Comparison of ENCODE assay signal across 22 mouse cellular contexts in the genomic region with DNA sequence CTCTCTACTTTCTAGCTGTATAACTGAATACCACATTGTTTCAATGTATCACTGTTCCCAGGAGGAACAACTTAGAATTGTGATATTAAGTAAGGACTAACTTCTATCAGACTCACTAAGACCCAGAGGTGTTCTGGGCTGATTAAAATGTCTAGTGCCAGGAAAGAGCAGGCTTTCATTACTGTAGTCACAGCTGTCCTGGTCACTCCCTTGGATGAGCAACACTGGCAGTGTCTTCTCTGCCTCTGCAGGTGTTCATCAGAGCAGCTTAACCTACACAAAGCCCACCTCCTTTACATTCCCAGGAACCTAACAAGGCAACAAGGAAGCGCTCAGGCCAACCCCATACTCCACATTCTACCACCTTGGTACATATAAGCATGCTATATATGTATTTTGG. TPM values are rescaled to one million over a fixed set of nuclear protein-coding genes. Genes with fewer than 3 reads are reported as not detected.
DNase-seq lines count a peak whose midpoint lies in the region; ATAC-seq lines count a peak whose summit lies in the region.
"Had no signal": no experiment of that assay in that cellular context is flagged by ENCODE, and none has a peak within 500 bp of the region (broad histone marks: within the 10 kb centered on the region; RNA-seq: fewer than 3 reads in every experiment).

No protein-coding gene starts in this region.

- no peak for DNase-seq in embryonic facial prominence, embryonic 14.5 days (ENCODE audit: low spot score)
- no peak for DNase-seq in embryonic facial prominence, embryonic 10.5 days (ENCODE audit: low spot score)
- DNase-seq in heart, adult 11 months = peak; percentile 50
- no peak for DNase-seq in heart, adult 9 months (ENCODE audit: low spot score in 2 of 2)
- no peak for DNase-seq in layer of hippocampus, postnatal 25 days (ENCODE audit: extremely low spot score in 1 of 2, low spot score in 1 of 2)
- DNase-seq: adrenal gland, adult 8-10 months; adrenal gland, postnatal 25 days; cerebellum, adult 18-20 months; cerebellum, adult 9-10 months; cerebellum, postnatal 14 days; gastrocnemius, postnatal 14 days; heart, adult 2 months had no signal

- H3K9me3 ChIP-seq in embryonic facial prominence, embryonic 14.5 days (ENCODE audit: control insufficient read depth, low read length) = no peaks in the 10 kb centered on the region
- no peaks in the 10 kb centered on the region for H3K9me3 ChIP-seq in embryonic facial prominence, embryonic 10.5 days
- H3K9me3 ChIP-seq in heart, embryonic 16.5 days (replicated peaks; ENCODE audit: control insufficient read depth, low read length) = no peaks in the 10 kb centered on the region
- H3K9me3 ChIP-seq in heart, embryonic 11.5 days (replicated peaks; ENCODE audit: control insufficient read depth, low read length) = no peaks in the 10 kb centered on the region
- H3K9me3 ChIP-seq: embryonic facial prominence, embryonic 12.5 days; hindbrain, embryonic 12.5 days; hindbrain, embryonic 15.5 days had no signal

- H3K4me1 ChIP-seq in embryonic facial prominence, embryonic 14.5 days (ENCODE audit: control insufficient read depth, insufficient read depth, low read length) = peaks cover 29% of the 10 kb centered on the region
- H3K4me1 ChIP-seq in embryonic facial prominence, embryonic 10.5 days = peaks cover 21% of the 10 kb centered on the region
- peaks cover 32% of the 10 kb centered on the region for H3K4me1 ChIP-seq in heart, embryonic 16.5 days (ENCODE audit: control insufficient read depth, insufficient read depth, low read length)
- peaks cover 29% of the 10 kb centered on the region for H3K4me1 ChIP-seq in heart, embryonic 11.5 days (ENCODE audit: control insufficient read depth, insufficient read depth, low read length)

- H3K4me2 ChIP-seq in embryonic facial prominence, embryonic 14.5 days (ENCODE audit: low read depth, low read length) = peak overlapping the region; percentile 3; the same call in 1 of the 2 replicates
- H3K4me2 ChIP-seq in heart, embryonic 16.5 days (ENCODE audit: low read depth, low read length) = no peak overlapping the region
- no peak overlapping the region for H3K4me2 ChIP-seq in heart, embryonic 11.5 days
- H3K4me2 ChIP-seq: embryonic facial prominence, embryonic 12.5 days; hindbrain, embryonic 12.5 days; hindbrain, embryonic 15.5 days had no signal

- ATAC-seq in embryonic facial prominence, embryonic 14.5 days (ENCODE audit: low read depth) = no peak
- ATAC-seq in heart, embryonic 16.5 days (replicated peaks; ENCODE audit: extremely low read depth, insufficient read depth, low FRiP score) = no peak
- ATAC-seq in heart, embryonic 11.5 days (replicated peaks; ENCODE audit: insufficient number of reproducible peaks, low FRiP score, low TSS enrichment) = no peak
- peak; percentile 52; the same call in 1 of the 2 replicates for ATAC-seq in megakaryocyte-erythroid progenitor cell, adult 5-6 weeks (replicated peaks; ENCODE audit: low FRiP score, low TSS enrichment, poor library complexity, severe bottlenecking)
- ATAC-seq: activated CD4-positive, CD25-positive, alpha-beta regulatory T cell, adult 4 months; forebrain, embryonic 14.5 days; forebrain, postnatal 0 days; intestine, postnatal 0 days had no signal

- H3K27me3 ChIP-seq in embryonic facial prominence, embryonic 14.5 days (replicated peaks; ENCODE audit: control insufficient read depth, insufficient read depth, low read length) = no peaks in the 10 kb centered on the region
- H3K27me3 ChIP-seq in embryonic facial prominence, embryonic 10.5 days (replicated peaks; ENCODE audit: low read depth, poor library complexity, severe bottlenecking) = no peaks in the 10 kb centered on the region
- no peaks in the 10 kb centered on the region for H3K27me3 ChIP-seq in heart, embryonic 16.5 days (ENCODE audit: control insufficient read depth, insufficient read depth, low read length)
- no peaks in the 10 kb centered on the region for H3K27me3 ChIP-seq in heart, embryonic 11.5 days (ENCODE audit: control insufficient read depth, insufficient read depth, low read length)
- H3K27me3 ChIP-seq: embryonic facial prominence, embryonic 12.5 days; hindbrain, embryonic 12.5 days; hindbrain, embryonic 15.5 days had no signal

- WGBS in embryonic facial prominence, embryonic 14.5 days = 100% methylated on average over 1 of the region's 1 CpGs
- WGBS in embryonic facial prominence, embryonic 10.5 days = 90% methylated on average over 1 of the region's 1 CpGs
- 100% methylated on average over 1 of the region's 1 CpGs for WGBS in heart, embryonic 16.5 days
- 94% methylated on average over 1 of the region's 1 CpGs for WGBS in heart, embryonic 11.5 days (ENCODE audit: insufficient replicate concordance)

- H3K9ac ChIP-seq in embryonic facial prominence, embryonic 14.5 days (ENCODE audit: low read depth, low read length) = no peak overlapping the region
- H3K9ac ChIP-seq in heart, embryonic 16.5 days (ENCODE audit: low read length) = no peak overlapping the region
- no peak overlapping the region for H3K9ac ChIP-seq in heart, embryonic 11.5 days (ENCODE audit: low read depth, low read length)
- H3K9ac ChIP-seq: embryonic facial prominence, embryonic 12.5 days; forebrain, postnatal 0 days; hindbrain, embryonic 12.5 days; hindbrain, embryonic 15.5 days had no signal

- H3K27ac ChIP-seq in embryonic facial prominence, embryonic 14.5 days (replicated peaks; ENCODE audit: low read depth, low read length) = no peak overlapping the region; the same call in 1 of the 2 replicates
- H3K27ac ChIP-seq in embryonic facial prominence, embryonic 10.5 days (replicated peaks) = no peak overlapping the region
- peak overlapping the region; percentile 19; the same call in 1 of the 2 replicates for H3K27ac ChIP-seq in heart, embryonic 16.5 days (ENCODE audit: low read length)
- H3K27ac ChIP-seq in heart, embryonic 11.5 days (ENCODE audit: low read depth, low read length) = no peak overlapping the region
- H3K27ac ChIP-seq: embryonic facial prominence, embryonic 12.5 days; heart, adult 2 months; hindbrain, embryonic 12.5 days; hindbrain, embryonic 15.5 days had no signal

- H3K36me3 ChIP-seq in embryonic facial prominence, embryonic 14.5 days (ENCODE audit: control insufficient read depth, insufficient read depth, low read length) = peaks cover 13% of the 10 kb centered on the region; the same call in 1 of the 2 replicates
- H3K36me3 ChIP-seq in embryonic facial prominence, embryonic 10.5 days (replicated peaks) = peaks cover 23% of the 10 kb centered on the region
- H3K36me3 ChIP-seq in heart, embryonic 16.5 days (ENCODE audit: control insufficient read depth, insufficient read depth) = no peaks in the 10 kb centered on the region
- H3K36me3 ChIP-seq in heart, embryonic 11.5 days (ENCODE audit: control insufficient read depth, insufficient read depth, low read length) = no peaks in the 10 kb centered on the region

- H3K4me3 ChIP-seq in embryonic facial prominence, embryonic 14.5 days (ENCODE audit: low read depth, low read length) = no peak overlapping the region
- no peak overlapping the region for H3K4me3 ChIP-seq in embryonic facial prominence, embryonic 10.5 days
- no peak overlapping the region for H3K4me3 ChIP-seq in heart, embryonic 16.5 days (ENCODE audit: low read length)
- H3K4me3 ChIP-seq in heart, embryonic 11.5 days (ENCODE audit: low read depth, low read length) = no peak overlapping the region
- H3K4me3 ChIP-seq: embryonic facial prominence, embryonic 12.5 days; heart, adult 2 months; hindbrain, embryonic 12.5 days; hindbrain, embryonic 15.5 days had no signal

RNA-seq across cellular contexts. Expression of a gene that starts 8.5 kb away (rescaled TPM):
- polyA plus RNA-seq in embryonic facial prominence, embryonic 14.5 days (2014; fragmentation: Nextera tagmentation; extraction: Ambion mirVana) = 70.9 and 71.1 TPM in 2 replicates
- 66.5 and 66.9 TPM in 2 replicates for polyA plus RNA-seq in embryonic facial prominence, embryonic 10.5 days (2016; fragmentation: Nextera tagmentation; extraction: Ambion mirVana)
- 57.6 and 60.4 TPM in 2 replicates for polyA plus RNA-seq in heart, embryonic 16.5 days (2015; fragmentation: Nextera tagmentation; extraction: Ambion mirVana)
- 80.0 and 81.5 TPM in 2 replicates for polyA plus RNA-seq in heart, embryonic 11.5 days (2014; fragmentation: Nextera tagmentation; extraction: Ambion mirVana)
- total RNA-seq in megakaryocyte-erythroid progenitor cell, adult 5-6 weeks (2014; fragmentation: Nextera tagmentation) = 47.4 and 49.6 TPM in 2 replicates
- total RNA-seq in megakaryocyte-erythroid progenitor cell, adult 5-6 weeks (2017) = 38.1 and 39.3 TPM in 2 replicates
- 100 to 1,000 TPM; 196 TPM for total RNA-seq in layer of hippocampus, postnatal 25 days (2021)

RNA-seq across cellular contexts. Expression of a gene that starts 27.4 kb away (rescaled TPM):
- 11.4 and 14.7 TPM in 2 replicates for polyA plus RNA-seq in embryonic facial prominence, embryonic 14.5 days (2014; fragmentation: Nextera tagmentation; extraction: Ambion mirVana)
- polyA plus RNA-seq in embryonic facial prominence, embryonic 10.5 days (2016; fragmentation: Nextera tagmentation; extraction: Ambion mirVana) = 10.8 and 12.3 TPM in 2 replicates
- polyA plus RNA-seq in heart, embryonic 16.5 days (2015; fragmentation: Nextera tagmentation; extraction: Ambion mirVana) = 10.9 and 12.8 TPM in 2 replicates
- polyA plus RNA-seq in heart, embryonic 11.5 days (2014; fragmentation: Nextera tagmentation; extraction: Ambion mirVana) = 9.0 and 10.1 TPM in 2 replicates
- 9.2 and 12.4 TPM in 2 replicates for total RNA-seq in megakaryocyte-erythroid progenitor cell, adult 5-6 weeks (2014; fragmentation: Nextera tagmentation)
- 12.6 and 24.9 TPM in 2 replicates for total RNA-seq in megakaryocyte-erythroid progenitor cell, adult 5-6 weeks (2017)
- total RNA-seq in layer of hippocampus, postnatal 25 days (2021) = 10 to 100 TPM; 14.5 to 16.1 TPM
